Mouse (Mus musculus) heart, postnatal 10 days (tissue): ENCODE results near the gene Oaf. TPM values are rescaled to one million over a fixed set of nuclear protein-coding genes. Genes with fewer than 3 reads are reported as not detected.

Source experiments
- total RNA-seq, 2 experiments: library from RNA; stranded (reverse); gene quantifications; 2 replicates each; pipeline ENCODE4 v1.2.3; 2021

The Oaf gene
- total RNA-seq, 2 experiments from 2014 or later: 24.3 to 28.6 TPM

Other genes with a start within 250 kb of the Oaf start
- gene Arhgef12, start 132.7 kb downstream of the Oaf start, total RNA-seq: 100 to 1,000 TPM; 167 to 181 TPM
- gene Tmem136, start 123.3 kb downstream of the Oaf start, total RNA-seq: 1 to 10 TPM; 7.4 to 9.1 TPM
- under 1 TPM; 0.20 to 0.26 TPM for gene Pou2f3, start 29.5 kb downstream of the Oaf start, total RNA-seq
- under 1 TPM; 0.12 to 0.17 TPM for gene Trim29, start 70.9 kb upstream of the Oaf start, total RNA-seq